Mouse (Mus musculus) thymus, adult 2 months (tissue): Measurements from ENCODE around the gene Btbd9. TPM values are rescaled to one million over a fixed set of nuclear protein-coding genes. Genes with fewer than 3 reads are reported as not detected.

ENCODE experiments used
- DNase-seq: peaks from one replicate; pipeline ENCODE4 v3.0.0; 2021
- H3K27ac ChIP-seq: fragments of 200-500 bp; 2 replicates; pipeline ENCODE4 v1.5.1; 2012; ENCODE audit warnings: low read length, control low read depth; ENCODE audit not compliant: control insufficient read depth, insufficient read depth
- H3K27me3 ChIP-seq: fragments of 200-500 bp; 2 replicates; pipeline ENCODE4 v1.6.1; 2012; ENCODE audit warnings: mild to moderate bottlenecking, low read length, moderate library complexity, mixed read lengths; ENCODE audit not compliant: control insufficient read depth, insufficient read depth
- H3K36me3 ChIP-seq: fragments of 200-500 bp; 2 replicates; pipeline ENCODE4 v1.6.1; 2012; ENCODE audit warnings: mild to moderate bottlenecking, low read length, moderate library complexity; ENCODE audit not compliant: control insufficient read depth, insufficient read depth
- H3K4me1 ChIP-seq: fragments of 200-500 bp; replicated peaks from 2 replicates; pipeline ENCODE4 v1.6.1; 2012; ENCODE audit warnings: low read length; ENCODE audit not compliant: control insufficient read depth, insufficient read depth
- H3K4me3 ChIP-seq: fragments of 200-500 bp; 2 replicates; pipeline ENCODE4 v1.5.1; 2012; ENCODE audit warnings: mild to moderate bottlenecking, low read length, control low read depth, moderate library complexity; ENCODE audit not compliant: control insufficient read depth, insufficient read depth
- CTCF ChIP-seq: fragments of 200-500 bp; IDR thresholded peaks from 2 replicates; pipeline ENCODE4 v1.5.1; 2012; ENCODE audit warnings: mild to moderate bottlenecking, control low read depth, low read length, moderate library complexity, borderline replicate concordance; ENCODE audit not compliant: control insufficient read depth, poor library complexity, insufficient read depth; ENCODE audit errors: extremely low read depth
- POLR2A ChIP-seq: fragments of 200-500 bp; IDR thresholded peaks from 2 replicates; pipeline ENCODE4 v1.6.1; 2012; ENCODE audit warnings: mild to moderate bottlenecking, low read length, control low read depth, moderate library complexity; ENCODE audit not compliant: control insufficient read depth, poor library complexity, insufficient read depth; ENCODE audit errors: extremely low read depth
- whole genome bisulfite sequencing: fragments of 180-500 bp; shearing (Covaris S2); methylation state at CpG from one replicate; pipeline ENCODE4 v1.1.7; 2018; 5-methylcytosine and 5-hydroxymethylcytosine counted together
- polyA plus RNA-seq: library from polyadenylated mRNA; depleted of rRNA; stranded (reverse); fragments of >200 nt; gene quantifications from 2 replicates; pipeline ENCODE4 v1.2.3, GENCODE M21; 2012

The Btbd9 gene
- polyA plus RNA-seq, 1 experiment: 29.1 TPM

GRCm38 (mm10) chr17:30263535-30263934 lies 312.8 kb downstream of the Btbd9 start:
- no peak overlapping the region for H3K4me3 ChIP-seq
- peaks cover 5% of the 10 kb centered on the region for H3K4me1 ChIP-seq
- no peak for DNase-seq
- no peak for TF ChIP-seq POLR2A
- no peak for TF ChIP-seq CTCF
- no peaks in the 10 kb centered on the region for H3K27me3 ChIP-seq
- 88% methylated on average over 2 of the region's 2 CpGs for WGBS
- no peak overlapping the region for H3K27ac ChIP-seq
- H3K36me3 ChIP-seq: no peaks in the 10 kb centered on the region

GRCm38 (mm10) chr17:30262943-30263342 lies 313.3 kb downstream of the Btbd9 start:
- Histone ChIP-seq H3K36me3 (no peaks in the 10 kb centered on the region), H3K4me3 (no peak overlapping the region), H3K27ac (no peak overlapping the region), H3K27me3 (no peaks in the 10 kb centered on the region), H3K4me1 (peaks cover 5% of the 10 kb centered on the region)
- TF ChIP-seq CTCF (no peak), POLR2A (no peak)
- DNase-seq: no peak
- 94% methylated on average over 6 of the region's 6 CpGs for WGBS

- H3K27me3 ChIP-seq: no peaks in the 10 kb centered on the region
- no peak overlapping the region for H3K4me3 ChIP-seq
- no peaks in the 10 kb centered on the region for H3K36me3 ChIP-seq
- no peak for DNase-seq
- no peak for TF ChIP-seq POLR2A
- no peak for TF ChIP-seq CTCF
- peaks cover 5% of the 10 kb centered on the region for H3K4me1 ChIP-seq
- 91% methylated on average over 4 of the region's 4 CpGs for WGBS
- no peak overlapping the region for H3K27ac ChIP-seq
Observed at GRCm38 (mm10) chr17:30262440-30262839, 313.8 kb downstream of the Btbd9 start.

- no peaks in the 10 kb centered on the region for H3K27me3 ChIP-seq
- TF ChIP-seq POLR2A: no peak
- TF ChIP-seq CTCF: no peak
- H3K4me3 ChIP-seq: no peak overlapping the region
- H3K27ac ChIP-seq: no peak overlapping the region
- H3K36me3 ChIP-seq: no peaks in the 10 kb centered on the region
- no peak for DNase-seq
- peaks cover 5% of the 10 kb centered on the region for H3K4me1 ChIP-seq
- 90% methylated on average over 3 of the region's 3 CpGs for WGBS
Observed at GRCm38 (mm10) chr17:30261983-30262340, 314.3 kb downstream of the Btbd9 start.

- Histone ChIP-seq H3K4me3 (no peak overlapping the region), H3K4me1 (peaks cover 5% of the 10 kb centered on the region), H3K27ac (no peak overlapping the region), H3K27me3 (no peaks in the 10 kb centered on the region), H3K36me3 (no peaks in the 10 kb centered on the region)
- TF ChIP-seq POLR2A (no peak), CTCF (no peak)
- DNase-seq: no peak
- WGBS: 63% methylated on average over 10 of the region's 10 CpGs
Observed at GRCm38 (mm10) chr17:30261307-30261982, 314.8 kb downstream of the Btbd9 start.

GRCm38 (mm10) chr17:30260641-30261306 lies 315.5 kb downstream of the Btbd9 start:
- Histone ChIP-seq H3K36me3 (no peaks in the 10 kb centered on the region), H3K27ac (no peak overlapping the region), H3K4me3 (no peak overlapping the region), H3K27me3 (no peaks in the 10 kb centered on the region), H3K4me1 (peaks cover 5% of the 10 kb centered on the region)
- WGBS: 84% methylated on average over 6 of the region's 6 CpGs
- DNase-seq: no peak
- no peak for TF ChIP-seq POLR2A
- no peak for TF ChIP-seq CTCF
